Mouse (Mus musculus) heart, adult 2 months (tissue): Measurements from ENCODE around the gene Chmp4b.

ENCODE experiments used
- EP300 ChIP-seq: fragments of 200-500 bp; IDR thresholded peaks from 2 replicates; pipeline ENCODE4 v1.6.1; 2011; ENCODE audit warnings: low read depth, low read length, control low read depth; ENCODE audit not compliant: insufficient read depth
- POLR2A ChIP-seq: fragments of 200-500 bp; IDR thresholded peaks from 2 replicates; pipeline ENCODE4 v1.6.1; 2011; ENCODE audit warnings: mild to moderate bottlenecking, low read depth, low read length, control low read depth; ENCODE audit not compliant: insufficient read depth

DNA sequence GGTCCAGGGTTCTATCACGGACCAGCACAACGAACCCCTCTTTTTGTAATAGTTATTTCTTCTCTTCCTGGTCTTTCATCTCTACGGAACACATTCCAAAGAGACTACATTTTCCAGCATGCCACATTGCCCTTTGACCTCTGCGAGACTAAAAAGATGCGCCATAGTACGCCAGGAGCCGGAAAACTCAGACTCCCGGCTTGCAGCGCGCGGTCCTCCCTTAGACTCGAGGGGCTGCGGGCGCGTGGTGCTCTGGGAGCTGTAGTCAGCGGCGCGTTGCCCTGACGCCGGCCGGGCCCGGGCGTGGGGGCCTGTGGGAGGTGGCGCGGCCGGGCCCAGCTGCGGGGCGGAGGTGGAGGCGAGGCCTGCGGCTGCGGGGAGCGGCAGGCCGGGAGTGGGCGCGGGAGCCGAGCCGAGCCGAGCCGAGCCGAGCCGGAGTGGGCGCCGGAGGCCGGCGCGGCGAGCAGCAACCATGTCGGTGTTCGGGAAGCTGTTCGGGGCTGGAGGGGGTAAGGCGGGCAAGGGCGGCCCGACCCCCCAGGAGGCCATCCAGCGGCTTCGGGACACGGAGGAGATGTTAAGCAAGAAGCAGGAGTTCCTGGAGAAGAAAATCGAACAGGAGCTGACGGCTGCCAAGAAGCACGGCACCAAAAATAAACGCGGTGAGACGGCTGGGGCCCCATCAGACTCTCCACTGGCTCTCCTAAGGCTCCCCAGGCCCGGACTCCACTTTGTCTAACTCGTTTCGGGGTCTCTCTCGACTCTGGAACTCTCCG lies 5.4 kb downstream of the Chmp4b start:
- no peak for TF ChIP-seq POLR2A
- TF ChIP-seq EP300: no peak
